Mouse (Mus musculus): ENCODE data around the gene Cacna1c.

DNA sequence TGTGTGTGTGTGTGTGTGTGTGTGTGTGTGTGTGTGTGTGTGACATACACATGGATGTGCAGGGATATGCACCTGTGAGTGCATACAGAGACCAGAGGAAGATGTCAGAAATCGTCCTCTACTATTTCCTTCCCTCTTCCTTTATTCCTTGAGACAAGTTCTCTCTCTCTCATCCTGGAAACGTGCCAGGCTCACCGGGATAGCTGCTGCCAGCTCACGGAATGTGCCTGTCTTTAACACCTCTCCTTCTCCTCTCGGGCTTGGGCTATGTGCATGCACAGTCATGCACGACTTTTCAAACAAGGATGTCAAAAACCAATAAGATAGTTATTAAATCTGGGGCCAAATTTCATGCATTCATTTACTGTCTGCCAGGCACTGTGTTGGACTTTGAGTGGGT, 8.6 kb downstream of the Cacna1c start:
- TF ChIP-seq GATA1 (IDR thresholded peaks at IDR 0.05; ENCODE audit: borderline replicate concordance, low read length), result no peak
- no peak for TF ChIP-seq FLI1 (IDR thresholded peaks at IDR 0.05; ENCODE audit: low read length)

Data from megakaryocyte, embryonic 14.5 days (primary cell).